Mouse (Mus musculus) G1E (cell line): ENCODE measurements around the gene 9930021J03Rik. TPM values are rescaled to one million over a fixed set of nuclear protein-coding genes. Genes with fewer than 3 reads are reported as not detected.

Source experiments
- ATAC-seq: 2 replicates; pipeline ENCODE4 v1.8.0; 2016; ENCODE audit warnings: mild to moderate bottlenecking; ENCODE audit not compliant: insufficient number of reproducible peaks, poor library complexity, low FRiP score, severe bottlenecking; ENCODE audit errors: extremely low read depth
- DNase-seq: peaks from one replicate; pipeline ENCODE4 v3.0.0; 2012; ENCODE audit warnings: low spot score
- H3K27me3 ChIP-seq: 2 replicates; pipeline ENCODE4 v1.6.1; 2012; ENCODE audit warnings: mild to moderate bottlenecking, low read length, inconsistent platforms; ENCODE audit not compliant: insufficient read depth
- H3K36me3 ChIP-seq: replicated peaks from 2 replicates; pipeline ENCODE3; 2012; ENCODE audit warnings: mild to moderate bottlenecking, inconsistent platforms
- H3K4me1 ChIP-seq: 2 replicates; pipeline ENCODE4 v1.6.1; 2012; ENCODE audit warnings: low read depth, low read length, inconsistent platforms, mixed read lengths; ENCODE audit not compliant: insufficient read depth
- H3K4me3 ChIP-seq: 2 replicates; pipeline ENCODE4 v1.5.1; 2012; ENCODE audit warnings: low read depth, mild to moderate bottlenecking, inconsistent platforms, low read length, moderate library complexity, mixed read lengths
- H3K9me3 ChIP-seq: replicated peaks from 2 replicates; pipeline ENCODE4 v1.6.1; 2012; ENCODE audit warnings: inconsistent platforms
- CTCF ChIP-seq: IDR thresholded peaks from 2 replicates; pipeline ENCODE4 v1.5.1; 2012; ENCODE audit warnings: low read depth, low read length, inconsistent platforms, mixed read lengths
- GATA1 ChIP-seq: IDR thresholded peaks from 2 replicates; pipeline ENCODE4 v1.6.1; 2012; ENCODE audit warnings: borderline replicate concordance, low read length, inconsistent platforms, mixed read lengths
- GATA2 ChIP-seq: IDR thresholded peaks from 2 replicates; pipeline ENCODE4 v1.6.1; 2012; ENCODE audit warnings: low read depth, low read length, inconsistent platforms, borderline replicate concordance
- POLR2AphosphoS5 ChIP-seq: IDR thresholded peaks from 2 replicates; pipeline ENCODE4 v1.6.1; 2012; ENCODE audit warnings: low read depth, low read length, inconsistent platforms; ENCODE audit not compliant: insufficient replicate concordance
- TAL1 ChIP-seq: conservative IDR thresholded peaks from 2 replicates; pipeline ENCODE4 v1.6.1; 2012; ENCODE audit warnings: low read depth, low read length, inconsistent platforms, mixed read lengths
- polyA plus RNA-seq: library from polyadenylated mRNA; stranded (reverse); fragments of >175 nt; gene quantifications from 2 replicates; pipeline ENCODE4 v1.2.3, GENCODE M21; 2012
- total RNA-seq, 2 experiments: library from RNA; stranded (forward) in 1 of 2; stranded (reverse) in 1 of 2; fragments of 200-1000 nt in 1 of 2; fragments of >200 nt in 1 of 2; fragmentation: Nextera tagmentation in 1 of 2; gene quantifications; 2 replicates each; pipeline ENCODE4 v1.2.3; 2014 to 2017

The 9930021J03Rik gene
- total and polyA plus RNA-seq, 3 experiments, result 2.1 to 47.5 (median 15.1) TPM

DNA sequence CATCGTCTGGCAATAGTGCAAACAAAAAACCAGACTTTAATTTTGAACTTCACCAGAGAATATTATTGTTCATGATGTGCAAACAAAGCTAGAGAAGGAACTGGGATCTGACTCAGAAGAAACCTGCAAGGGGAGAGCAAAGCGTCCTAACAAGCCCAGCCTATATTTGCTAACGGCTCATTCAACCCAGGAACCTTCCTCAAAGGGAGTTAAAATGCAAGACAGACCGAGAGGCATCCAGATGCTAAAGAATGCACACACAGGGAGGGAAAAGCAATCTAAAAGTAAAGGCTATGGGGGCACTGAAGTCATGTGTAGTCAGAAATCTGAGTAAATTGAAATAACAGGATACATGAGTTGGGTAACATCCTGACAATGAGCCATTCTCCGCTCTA is 37.8 kb upstream of the 9930021J03Rik start:
- Histone ChIP-seq H3K4me3 (no peak overlapping the region), H3K4me1 (no peaks in the 10 kb centered on the region), H3K36me3 (no peaks in the 10 kb centered on the region), H3K27me3 (no peaks in the 10 kb centered on the region; the same call in 1 of the 2 replicates), H3K9me3 (0 out of 2 replicates have a peak, but pooled peaks cover 2% of the 10 kb centered on the region)
- no peak for ATAC-seq
- no peak for DNase-seq
- TF ChIP-seq CTCF (no peak), TAL1 (no peak), GATA2 (no peak), GATA1 (no peak), POLR2AphosphoS5 (no peak)

DNA sequence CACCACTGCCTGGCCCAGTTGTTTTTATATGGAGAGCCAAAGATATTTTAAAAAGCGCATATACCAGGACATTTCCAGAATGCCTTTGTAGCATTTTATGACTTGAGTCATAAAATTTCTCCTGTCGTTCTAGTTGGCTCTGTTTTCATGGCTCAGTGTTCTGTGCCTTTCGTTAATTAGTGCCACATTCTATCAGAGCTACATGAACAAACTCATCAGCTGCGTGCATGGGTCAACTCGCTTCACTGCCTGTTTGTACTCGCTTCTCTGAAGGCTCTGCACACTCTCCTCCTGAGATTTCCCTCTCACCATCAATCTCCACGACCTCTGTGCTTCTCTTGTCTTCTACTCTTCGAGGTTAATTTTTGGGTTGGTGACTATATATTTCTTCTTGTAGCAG is 37.2 kb upstream of the 9930021J03Rik start:
- no peak for TF ChIP-seq POLR2AphosphoS5
- no peak for TF ChIP-seq GATA2
- TF ChIP-seq CTCF, result no peak
- no peak for TF ChIP-seq GATA1
- no peak for TF ChIP-seq TAL1

DNA sequence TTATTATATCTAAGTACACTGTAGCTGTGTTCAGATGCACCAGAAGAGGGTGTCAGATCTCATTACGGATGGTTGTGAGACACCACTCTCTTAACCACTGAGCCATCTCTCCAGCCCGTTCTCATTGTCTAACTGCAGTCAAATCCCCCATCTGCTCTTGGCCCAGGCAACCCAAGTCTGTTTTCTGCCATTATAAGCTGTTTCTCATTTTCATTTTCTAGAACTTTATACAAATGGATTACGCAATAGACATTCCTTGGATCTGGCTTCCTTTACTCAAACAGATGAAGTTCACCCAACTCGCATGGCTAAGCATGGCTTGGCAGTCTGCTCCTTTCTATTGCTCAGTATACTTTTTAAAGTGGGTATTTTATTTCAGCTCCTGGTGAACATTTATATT is 34.9 kb upstream of the 9930021J03Rik start:
- Histone ChIP-seq H3K4me3 (no peak overlapping the region), H3K9me3 (0 out of 2 replicates have a peak, but pooled peaks cover 2% of the 10 kb centered on the region), H3K36me3 (no peaks in the 10 kb centered on the region), H3K27me3 (peaks cover 7% of the 10 kb centered on the region), H3K4me1 (no peaks in the 10 kb centered on the region)
- TF ChIP-seq GATA2, result no peak
- no peak for TF ChIP-seq GATA1
- no peak for TF ChIP-seq CTCF
- no peak for TF ChIP-seq POLR2AphosphoS5
- TF ChIP-seq TAL1, result no peak
- ATAC-seq, result no peak
- no peak for DNase-seq

More for the DNA sequence above, 37.2 kb upstream of the 9930021J03Rik start:
- DNase-seq (no peak), ATAC-seq (no peak)
- Histone ChIP-seq H3K9me3 (0 out of 2 replicates have a peak, but pooled peaks cover 2% of the 10 kb centered on the region), H3K4me3 (no peak overlapping the region), H3K4me1 (no peaks in the 10 kb centered on the region), H3K36me3 (no peaks in the 10 kb centered on the region), H3K27me3 (no peaks in the 10 kb centered on the region; the same call in 1 of the 2 replicates)

DNA sequence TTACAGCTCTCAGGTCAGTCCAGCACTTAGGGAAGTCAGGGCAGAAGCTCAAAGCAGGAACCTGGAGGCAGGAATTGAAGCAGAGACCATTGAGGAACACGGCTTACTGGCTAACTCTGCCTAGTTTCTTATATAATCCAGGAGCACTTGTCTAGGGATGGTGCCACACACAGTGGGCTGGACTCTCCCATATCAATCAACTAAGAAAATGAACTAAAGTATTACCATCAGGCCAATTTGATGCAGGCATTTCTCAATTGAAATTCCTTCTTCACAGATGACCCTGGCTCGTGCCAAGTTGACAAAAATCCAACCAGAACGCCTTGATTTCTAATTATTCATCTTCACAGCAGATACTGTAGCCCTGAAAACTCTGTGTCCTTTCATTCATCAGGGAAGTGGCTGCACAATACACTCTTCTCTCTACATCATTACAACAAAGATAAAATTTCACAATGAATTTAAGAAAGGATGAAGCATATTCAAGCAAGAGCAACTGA is 32.9 kb upstream of the 9930021J03Rik start:
- Histone ChIP-seq H3K27me3 (peaks cover 7% of the 10 kb centered on the region), H3K9me3 (0 out of 2 replicates have a peak, but pooled peaks cover 2% of the 10 kb centered on the region), H3K4me1 (no peaks in the 10 kb centered on the region), H3K36me3 (no peaks in the 10 kb centered on the region), H3K4me3 (no peak overlapping the region)
- DNase-seq, result no peak
- ATAC-seq, result no peak
- TF ChIP-seq CTCF (no peak), GATA2 (no peak), POLR2AphosphoS5 (no peak), GATA1 (no peak), TAL1 (no peak)

DNA sequence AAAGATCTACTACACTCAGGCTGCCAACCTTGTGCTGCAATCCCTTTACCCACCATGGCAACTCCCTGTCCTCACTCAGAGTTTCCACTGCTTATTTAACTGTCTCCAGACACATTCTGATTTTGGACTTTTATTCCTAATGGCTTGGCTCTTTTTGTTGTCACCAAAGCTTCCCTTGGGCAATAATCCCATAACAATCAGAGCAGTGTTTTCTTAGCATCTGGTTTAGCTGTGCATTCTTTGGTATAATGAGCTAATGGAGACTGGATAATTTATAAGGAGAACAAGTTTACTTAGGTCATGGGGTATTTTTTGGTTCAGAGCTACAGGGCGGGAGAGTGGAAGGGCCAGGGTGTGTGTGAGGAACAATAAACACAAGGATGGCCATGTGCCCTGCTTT is 32.4 kb upstream of the 9930021J03Rik start:
- H3K9me3 ChIP-seq, result 0 out of 2 replicates have a peak, but pooled peaks cover 2% of the 10 kb centered on the region
- no peaks in the 10 kb centered on the region for H3K4me1 ChIP-seq
- ATAC-seq (no peak), DNase-seq (no peak)
- H3K4me3 ChIP-seq, result no peak overlapping the region
- peaks cover 7% of the 10 kb centered on the region for H3K27me3 ChIP-seq
- no peaks in the 10 kb centered on the region for H3K36me3 ChIP-seq
- TF ChIP-seq TAL1 (no peak), CTCF (no peak), GATA1 (no peak), POLR2AphosphoS5 (no peak), GATA2 (no peak)

DNA sequence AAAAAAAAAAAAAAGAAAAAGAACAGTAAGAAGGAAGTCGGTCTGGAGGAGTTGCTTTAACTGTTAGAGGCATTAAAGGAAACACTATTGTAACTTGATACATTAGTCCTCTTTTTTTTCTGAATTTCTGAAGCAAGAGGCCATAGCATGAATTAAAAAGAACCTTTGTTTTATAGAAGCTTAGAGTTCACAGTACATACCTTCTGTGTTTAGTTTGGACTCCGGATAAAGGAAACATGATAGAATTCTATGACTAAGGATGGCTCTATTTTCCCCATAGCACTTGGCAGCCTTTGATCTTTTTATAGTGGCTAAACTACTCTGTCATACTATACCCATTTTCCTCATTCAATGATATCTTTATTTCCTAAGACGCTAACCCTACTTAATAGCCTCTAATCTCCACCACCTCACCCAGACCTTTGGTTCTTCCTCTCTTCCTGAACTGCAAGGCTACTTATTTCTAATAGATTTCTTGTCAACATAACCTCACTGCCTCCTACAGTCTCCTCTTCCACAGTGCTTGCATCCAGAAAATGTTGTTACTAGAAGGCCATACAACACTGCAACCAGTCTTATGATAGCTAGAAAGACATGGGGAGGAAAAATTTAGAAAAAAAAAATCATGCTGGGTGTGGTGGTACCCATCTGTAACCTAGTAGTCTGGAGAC is 29.7 kb upstream of the 9930021J03Rik start:
- Histone ChIP-seq H3K9me3 (0 out of 2 replicates have a peak, but pooled peaks cover 2% of the 10 kb centered on the region), H3K27me3 (peaks cover 7% of the 10 kb centered on the region), H3K4me3 (no peak overlapping the region), H3K4me1 (0 out of 2 replicates have a peak, but pooled peaks cover 2% of the 10 kb centered on the region), H3K36me3 (no peaks in the 10 kb centered on the region)
- no peak for TF ChIP-seq GATA2
- DNase-seq (no peak), ATAC-seq (no peak)
